Mouse (Mus musculus) CH12.LX (cell line): ENCODE results near the gene Cdkn2d.

Experiments used
- CTCF ChIP-seq, 2 experiments: IDR thresholded peaks in 1 of 2; conservative IDR thresholded peaks in 1 of 2; 2 replicates each; pipeline ENCODE4 v1.5.1; 2011 to 2012; ENCODE audit warnings: low read depth in 2 of 2, low read length in 2 of 2, improper control_type of control experiment in 1 of 2, inconsistent platforms in 1 of 2, mild to moderate bottlenecking in 1 of 2, moderate library complexity in 1 of 2
- E2F4 ChIP-seq: IDR thresholded peaks from 2 replicates; pipeline ENCODE4 v1.6.1; 2011; ENCODE audit warnings: low read depth, low read length, improper control_type of control experiment; ENCODE audit not compliant: insufficient replicate concordance
- EP300 ChIP-seq: IDR thresholded peaks from 2 replicates; pipeline ENCODE4 v1.6.1; 2011; ENCODE audit warnings: low read length, improper control_type of control experiment
- JUN ChIP-seq: IDR thresholded peaks from 2 replicates; pipeline ENCODE4 v1.6.1; 2011; ENCODE audit warnings: low read depth, mild to moderate bottlenecking, low read length, improper control_type of control experiment, moderate library complexity; ENCODE audit not compliant: insufficient read depth
- MAZ ChIP-seq: IDR thresholded peaks from 2 replicates; pipeline ENCODE4 v1.6.1; 2012; ENCODE audit warnings: low read depth, mild to moderate bottlenecking, inconsistent platforms, low read length, improper control_type of control experiment, moderate library complexity
- MXI1 ChIP-seq: IDR thresholded peaks from 2 replicates; pipeline ENCODE4 v1.6.1; 2011; ENCODE audit warnings: mild to moderate bottlenecking, low read depth, low read length, improper control_type of control experiment
- POLR2A ChIP-seq: IDR thresholded peaks from 2 replicates; pipeline ENCODE4 v1.6.1; 2011; ENCODE audit warnings: low read depth, mild to moderate bottlenecking, improper control_type of control experiment, low read length
- POLR2AphosphoS2 ChIP-seq: IDR thresholded peaks from 2 replicates; pipeline ENCODE4 v1.6.1; 2011; ENCODE audit warnings: low read depth, low read length, improper control_type of control experiment
- SIN3A ChIP-seq: IDR thresholded peaks from 2 replicates; pipeline ENCODE4 v1.6.1; 2012; ENCODE audit warnings: low read length, improper control_type of control experiment, inconsistent platforms
- TBP ChIP-seq: conservative IDR thresholded peaks from 2 replicates; pipeline ENCODE4 v1.6.1; 2011; ENCODE audit warnings: low read depth, low read length, improper control_type of control experiment
- USF2 ChIP-seq: conservative IDR thresholded peaks from 2 replicates; pipeline ENCODE4 v1.6.1; 2011; ENCODE audit warnings: low read depth, low read length, improper control_type of control experiment

DNA sequence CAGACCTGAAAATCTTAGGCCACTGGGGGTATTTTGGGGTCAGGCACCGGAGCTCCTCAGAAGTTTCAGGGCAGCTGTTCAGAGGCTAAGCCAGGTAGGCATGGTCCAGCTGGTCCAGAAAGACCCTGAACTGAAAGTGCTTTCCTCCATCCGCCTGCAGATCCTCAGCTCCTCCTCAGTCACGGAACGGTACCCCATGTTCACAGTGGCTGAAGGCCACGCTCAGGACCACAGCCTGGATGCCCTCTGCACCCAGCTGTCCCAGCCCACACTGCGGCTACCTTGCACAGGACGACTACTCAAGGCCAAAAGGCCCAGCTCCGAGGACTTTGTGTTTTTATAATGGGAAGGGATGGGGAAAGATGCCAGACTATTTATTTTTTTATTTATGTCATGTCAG is 18.1 kb downstream of the Cdkn2d start:
- no peak for TF ChIP-seq CTCF (conservative IDR thresholded peaks at IDR 0.05 in 1 of 2, IDR thresholded peaks at IDR 0.05 in 1 of 2; ENCODE audit: low read depth in 2 of 2, low read length in 2 of 2)
- TF ChIP-seq EP300, result no peak
- TF ChIP-seq POLR2A, result no peak
- TF ChIP-seq JUN, result no peak
- TF ChIP-seq MXI1, result no peak
- TF ChIP-seq SIN3A, result no peak
- no peak for TF ChIP-seq MAZ
- TF ChIP-seq TBP, result no peak
- TF ChIP-seq POLR2AphosphoS2, result 0 out of 2 replicates have a peak, but pooled peaks have one; percentile 9
- no peak for TF ChIP-seq USF2
- no peak for TF ChIP-seq E2F4
